Mouse (Mus musculus): ENCODE results near the gene Tmem263. TPM values are rescaled to one million over a fixed set of nuclear protein-coding genes. Genes with fewer than 3 reads are reported as not detected.

Tmem263 gene
- polyA plus RNA-seq (2015; fragmentation: Nextera tagmentation; extraction: Ambion mirVana): 123 and 128 TPM in 2 replicates

DNA sequence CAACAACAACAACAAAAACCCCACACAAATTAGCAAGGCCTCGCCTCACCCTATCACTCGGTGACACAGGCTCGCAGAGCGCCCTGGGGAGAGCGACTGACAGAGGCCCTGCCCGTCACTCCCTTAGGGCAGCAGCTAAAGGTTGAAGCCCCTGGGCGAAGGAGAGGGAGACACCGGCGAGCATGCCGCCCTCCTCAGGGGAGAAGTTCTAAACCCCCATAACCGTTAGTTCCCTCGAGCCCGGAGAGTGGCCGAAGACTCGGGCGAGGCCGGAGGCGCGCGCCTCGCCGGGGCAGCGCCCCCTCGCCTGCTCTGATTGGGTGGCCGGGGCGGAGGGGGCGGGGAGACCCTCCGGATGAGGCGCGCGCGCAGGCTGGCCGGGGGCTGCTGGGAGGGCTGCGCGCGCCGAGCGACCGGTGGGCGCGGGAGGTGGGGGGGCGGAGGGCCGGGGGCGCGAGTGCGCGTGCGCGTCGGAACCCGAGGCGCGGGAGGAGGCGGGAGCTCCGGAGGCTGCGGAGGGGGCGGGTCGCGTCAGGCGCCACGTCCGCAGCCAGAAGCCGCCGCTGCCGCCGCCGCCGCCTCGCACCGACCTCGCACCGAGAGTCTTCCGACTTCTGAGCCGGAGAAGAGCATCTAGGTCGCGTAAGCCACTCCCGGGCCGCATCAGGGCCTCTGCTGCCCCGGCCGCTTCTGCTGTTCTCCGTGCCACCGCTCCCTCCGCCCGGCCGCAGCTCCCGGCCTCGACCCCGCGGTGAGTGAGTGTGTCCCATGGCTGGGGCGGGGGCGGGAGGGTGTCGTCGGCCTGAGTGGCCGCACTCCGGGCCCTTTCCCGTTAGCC is at the start of gene Tmem263, which contains the start of gene Fhl4:
Tmem263 (plus strand) TSS at position 381 of the 838 bp plus-strand sequence.
Fhl4 (minus strand) TSS at position 249 of the 838 bp plus-strand sequence.
- peak within 1 kb of the TSS; percentile 98 for H3K4me3 ChIP-seq
- WGBS: under 1% methylated on average over 80 of the region's 96 CpGs
- peak within 1 kb of the TSS; percentile 98 for H3K9ac ChIP-seq

DNA sequence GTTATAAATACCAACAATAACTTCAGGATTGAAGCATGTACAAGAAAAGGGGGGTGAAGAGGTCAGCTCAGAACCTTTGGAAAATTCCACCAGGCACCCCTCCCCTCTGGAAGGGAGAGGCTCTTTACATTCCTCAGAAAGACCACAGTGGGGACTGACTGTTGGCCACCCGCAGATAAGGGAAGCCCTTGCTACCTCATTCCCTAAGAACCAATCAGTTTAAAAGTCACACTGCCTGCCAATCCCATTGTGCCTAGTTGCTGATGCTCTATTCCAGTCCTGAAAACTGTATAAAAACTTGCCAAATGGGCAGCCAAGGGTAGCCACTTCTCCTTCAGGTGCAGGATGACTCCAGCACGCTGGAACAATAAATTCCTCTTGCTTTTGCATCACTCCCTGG is 47.6 kb upstream of the Tmem263 start:
- Histone ChIP-seq H3K9ac (no peak overlapping the region), H3K27me3 (no peaks in the 10 kb centered on the region), H3K27ac (no peak overlapping the region), H3K9me3 (no peaks in the 10 kb centered on the region), H3K36me3 (no peaks in the 10 kb centered on the region), H3K4me1 (no peaks in the 10 kb centered on the region), H3K4me2 (no peak overlapping the region), H3K4me3 (no peak overlapping the region)
- ATAC-seq (ENCODE audit: insufficient number of reproducible peaks, low FRiP score, low TSS enrichment, low read depth): no peak
- WGBS: 88% methylated on average over 2 of the region's 2 CpGs

More for the DNA sequence above, at the start of gene Tmem263, which contains the start of gene Fhl4:
- Histone ChIP-seq H3K27ac (peak within 1 kb of the TSS; percentile 91), H3K4me1 (peaks cover 5% of the 10 kb centered on the region; the same call in 1 of the 2 replicates), H3K9me3 (no peaks in the 10 kb centered on the region), H3K27me3 (no peaks in the 10 kb centered on the region), H3K36me3 (no peaks in the 10 kb centered on the region), H3K4me2 (peak within 1 kb of the TSS; percentile 71)
- peak; percentile 95 for ATAC-seq (ENCODE audit: insufficient number of reproducible peaks, low FRiP score, low TSS enrichment, low read depth)

DNA sequence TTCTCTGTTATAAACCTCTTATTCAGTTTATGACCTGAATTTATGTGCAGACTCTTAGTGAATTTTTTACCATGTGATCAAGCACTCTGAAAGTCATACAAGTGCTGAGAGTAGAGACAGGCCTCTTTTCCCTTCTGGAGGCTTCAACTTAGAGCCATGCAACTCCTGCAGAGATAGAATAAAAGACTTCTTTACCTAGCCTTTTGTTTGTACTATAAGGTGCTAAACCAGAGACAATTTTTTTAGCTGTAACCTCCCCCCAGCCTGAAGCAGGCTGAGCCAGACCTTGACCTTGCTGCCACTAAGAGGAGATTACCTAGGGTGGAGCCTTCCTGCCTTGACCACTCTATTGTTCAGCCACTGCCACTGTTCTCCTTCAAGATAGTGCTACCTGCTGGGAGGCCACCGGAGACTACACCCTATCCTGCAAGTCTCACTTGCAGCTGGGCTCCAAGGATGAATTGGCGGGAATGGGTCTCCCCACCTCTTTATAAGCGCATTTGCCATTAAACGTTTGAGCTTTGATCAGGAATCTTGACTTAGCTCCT is 30.7 kb upstream of the Tmem263 start:
- Histone ChIP-seq H3K4me2 (no peak overlapping the region), H3K9ac (no peak overlapping the region), H3K27ac (no peak overlapping the region), H3K9me3 (no peaks in the 10 kb centered on the region), H3K4me1 (no peaks in the 10 kb centered on the region), H3K36me3 (no peaks in the 10 kb centered on the region), H3K27me3 (no peaks in the 10 kb centered on the region), H3K4me3 (no peak overlapping the region)
- WGBS: 64% methylated on average over 4 of the region's 4 CpGs
- ATAC-seq (ENCODE audit: insufficient number of reproducible peaks, low FRiP score, low TSS enrichment, low read depth): no peak

DNA sequence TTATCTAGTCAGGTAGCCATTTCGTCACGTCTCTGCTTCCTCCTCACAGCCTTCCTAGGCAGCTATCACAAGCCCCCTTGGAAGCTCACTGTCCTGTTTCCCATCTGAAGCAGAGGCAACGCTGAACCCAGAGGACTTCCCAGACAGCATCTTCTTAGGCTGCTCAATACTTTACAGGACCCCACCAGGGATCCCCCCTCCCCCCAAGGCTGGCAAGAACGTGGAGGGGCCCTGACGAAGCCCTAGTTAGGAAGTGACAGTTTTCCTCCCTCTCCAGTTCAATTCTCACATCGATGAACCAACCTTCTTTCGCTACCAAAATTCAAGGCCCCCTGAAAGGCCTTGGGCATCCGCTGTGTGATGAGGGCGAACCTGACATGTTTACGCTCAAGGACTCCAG is 586 bp upstream of the Tmem263 start:
- H3K4me1 ChIP-seq: peaks cover 5% of the 10 kb centered on the region; the same call in 1 of the 2 replicates
- peak overlapping the region; percentile 98 for H3K9ac ChIP-seq
- H3K27ac ChIP-seq: peak overlapping the region; percentile 82
- H3K27me3 ChIP-seq: no peaks in the 10 kb centered on the region
- no peaks in the 10 kb centered on the region for H3K36me3 ChIP-seq
- H3K9me3 ChIP-seq: no peaks in the 10 kb centered on the region
- WGBS: under 1% methylated on average over 10 of the region's 10 CpGs
- peak overlapping the region; percentile 98 for H3K4me3 ChIP-seq
- peak overlapping the region; percentile 71 for H3K4me2 ChIP-seq
- no peak for ATAC-seq (ENCODE audit: insufficient number of reproducible peaks, low FRiP score, low TSS enrichment, low read depth)

DNA sequence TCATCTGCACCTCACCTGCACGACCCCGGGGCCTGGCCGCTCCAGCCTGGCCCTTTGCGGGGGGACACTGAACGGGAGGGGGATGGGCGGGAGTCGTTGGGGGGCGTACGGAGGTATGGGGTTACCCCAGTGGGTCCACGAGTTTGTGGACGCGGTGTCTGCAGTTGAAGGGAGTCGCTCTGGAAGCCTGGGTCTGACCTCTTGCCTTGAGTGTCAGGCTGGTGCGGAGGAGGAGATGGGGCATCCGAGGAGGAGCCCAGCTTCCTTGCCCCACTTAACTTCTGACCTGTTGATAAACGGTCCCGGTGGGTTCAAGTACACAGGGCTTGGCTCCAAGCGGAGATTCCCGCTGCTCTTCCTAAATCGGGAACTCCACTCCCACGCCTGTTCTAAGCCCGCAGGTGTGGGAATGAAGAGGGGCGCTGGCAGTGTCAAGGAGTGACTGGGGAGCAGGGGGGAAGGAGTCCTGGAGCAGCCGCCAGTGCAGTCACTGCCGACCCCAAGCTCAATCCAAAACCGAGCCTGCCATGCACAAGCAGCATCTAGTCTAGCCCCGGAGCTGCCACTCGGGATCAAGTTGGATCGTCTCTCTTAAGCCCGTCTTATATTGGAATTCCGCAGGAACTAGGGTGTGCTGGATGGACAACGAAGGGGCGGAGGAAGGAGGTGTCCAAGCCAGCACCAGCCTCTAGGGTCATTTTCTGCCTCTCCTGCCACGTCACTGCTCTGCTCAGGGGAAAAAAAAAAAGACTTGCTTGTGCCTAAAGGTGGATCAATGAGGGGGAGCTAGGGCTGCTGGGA is 858 bp downstream of the Tmem263 start:
- Histone ChIP-seq H3K4me1 (peaks cover 5% of the 10 kb centered on the region; the same call in 1 of the 2 replicates), H3K27ac (peak overlapping the region; percentile 91), H3K27me3 (no peaks in the 10 kb centered on the region), H3K36me3 (no peaks in the 10 kb centered on the region), H3K4me2 (peak overlapping the region; percentile 71), H3K9me3 (no peaks in the 10 kb centered on the region), H3K9ac (peak overlapping the region; percentile 98), H3K4me3 (peak overlapping the region; percentile 98)
- WGBS: under 1% methylated on average over 34 of the region's 34 CpGs
- peak; percentile 20 for ATAC-seq (ENCODE audit: insufficient number of reproducible peaks, low FRiP score, low TSS enrichment, low read depth)

DNA sequence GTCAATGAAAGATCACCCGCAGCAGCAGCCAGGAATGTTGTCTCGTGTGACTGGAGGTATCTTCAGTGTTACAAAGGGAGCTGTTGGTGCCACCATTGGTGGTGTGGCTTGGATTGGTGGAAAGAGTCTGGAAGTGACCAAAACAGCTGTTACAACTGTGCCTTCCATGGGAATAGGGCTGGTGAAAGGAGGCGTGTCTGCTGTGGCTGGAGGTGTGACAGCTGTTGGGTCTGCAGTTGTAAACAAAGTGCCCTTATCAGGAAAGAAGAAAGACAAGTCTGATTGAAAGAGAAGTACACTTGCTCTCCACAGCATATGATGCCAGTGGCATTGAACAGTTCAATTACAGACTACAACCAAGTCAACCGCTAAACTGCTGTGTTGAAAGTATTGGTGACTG is 12.0 kb downstream of the Tmem263 start:
- WGBS: 80% methylated on average over 4 of the region's 4 CpGs
- no peak overlapping the region for H3K27ac ChIP-seq

DNA sequence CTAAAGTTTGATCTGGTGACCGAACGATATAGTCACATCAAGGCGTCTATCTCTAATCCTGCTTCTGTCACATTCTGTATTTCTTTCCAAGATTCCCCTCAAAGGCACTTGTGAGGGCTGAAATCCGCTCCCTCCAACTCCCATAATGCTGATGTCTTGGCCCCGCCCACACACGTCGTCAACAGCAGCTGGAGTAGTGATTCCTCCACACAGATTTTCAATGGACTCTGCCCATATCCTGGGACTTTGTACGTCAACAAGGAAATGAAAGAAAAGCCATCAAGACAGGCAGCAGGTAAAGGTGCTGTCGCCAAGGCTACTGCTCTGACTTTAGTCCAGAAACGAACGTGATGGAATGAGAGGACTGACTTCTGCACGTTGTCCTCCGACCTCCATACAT is 22.8 kb downstream of the Tmem263 start:
- no peak for ATAC-seq (ENCODE audit: insufficient number of reproducible peaks, low FRiP score, low TSS enrichment, low read depth)
- Histone ChIP-seq H3K27ac (no peak overlapping the region), H3K4me2 (no peak overlapping the region), H3K4me3 (no peak overlapping the region), H3K4me1 (peaks cover 15% of the 10 kb centered on the region), H3K27me3 (no peaks in the 10 kb centered on the region), H3K9me3 (no peaks in the 10 kb centered on the region; the same call in 1 of the 2 replicates), H3K9ac (no peak overlapping the region), H3K36me3 (peaks cover 35% of the 10 kb centered on the region)
- 87% methylated on average over 13 of the region's 13 CpGs for WGBS

More for the DNA sequence above, 12.0 kb downstream of the Tmem263 start:
- H3K4me2 ChIP-seq: no peak overlapping the region
- no peaks in the 10 kb centered on the region for H3K9me3 ChIP-seq
- H3K36me3 ChIP-seq: peaks cover 42% of the 10 kb centered on the region
- H3K9ac ChIP-seq: no peak overlapping the region
- H3K27me3 ChIP-seq: no peaks in the 10 kb centered on the region
- ATAC-seq (ENCODE audit: insufficient number of reproducible peaks, low FRiP score, low TSS enrichment, low read depth): no peak
- H3K4me1 ChIP-seq: no peaks in the 10 kb centered on the region
- H3K4me3 ChIP-seq: no peak overlapping the region

DNA sequence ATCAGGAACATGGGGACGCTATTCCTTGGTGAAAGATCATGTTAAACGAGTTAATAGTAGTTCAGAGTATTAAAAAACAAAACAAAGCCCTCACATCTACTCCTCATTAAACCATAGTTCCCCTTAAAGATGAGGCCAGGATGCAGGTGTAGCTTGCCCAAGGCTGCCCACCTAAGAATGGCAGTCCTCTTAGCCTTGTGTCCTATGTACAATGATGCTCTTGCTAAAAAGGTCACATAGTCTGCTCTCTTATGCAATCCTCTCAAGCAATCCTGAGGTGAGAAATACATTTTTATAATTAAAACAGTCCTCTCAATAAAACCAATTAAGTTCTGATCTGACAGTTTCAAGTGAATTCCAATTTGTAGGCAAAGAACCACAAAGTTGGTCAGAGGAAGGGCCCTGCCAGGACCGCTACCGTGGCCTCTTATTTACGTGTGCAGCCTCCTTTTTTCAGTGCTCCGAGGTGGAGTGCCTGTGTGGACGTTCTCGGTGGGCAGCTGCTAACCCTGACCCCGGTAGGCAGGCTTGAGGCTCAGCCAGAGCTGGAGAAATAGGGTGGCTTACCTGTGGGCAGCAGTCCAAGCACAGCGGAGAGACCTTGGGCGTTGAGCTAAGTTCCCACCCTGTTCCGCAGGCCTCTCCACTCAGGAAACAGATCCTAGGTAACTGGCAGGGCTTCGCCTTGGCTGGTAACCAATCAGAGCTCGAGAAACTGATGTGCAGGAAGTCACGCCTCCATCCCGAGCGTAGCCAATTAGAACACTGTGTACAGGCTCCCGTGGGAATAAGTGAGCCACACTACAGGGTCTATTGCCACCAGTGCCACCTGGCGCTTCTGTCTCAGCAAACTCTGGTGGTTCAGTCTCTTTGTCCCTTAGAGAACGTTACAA is 25.2 kb downstream of the Tmem263 start, which contains the start of gene Mterf2:
Mterf2 (minus strand) TSS at position 633 of the 893 bp plus-strand sequence.
- Histone ChIP-seq H3K9me3 (no peaks in the 10 kb centered on the region; the same call in 1 of the 2 replicates), H3K36me3 (peaks cover 21% of the 10 kb centered on the region), H3K4me1 (peaks cover 15% of the 10 kb centered on the region), H3K4me2 (peak within 1 kb of the TSS; percentile 74), H3K27me3 (no peaks in the 10 kb centered on the region), H3K9ac (peak within 1 kb of the TSS; percentile 56), H3K4me3 (peak within 1 kb of the TSS; percentile 67), H3K27ac (peak within 1 kb of the TSS; percentile 61; the same call in 1 of the 2 replicates)
- WGBS: 5% methylated on average over 20 of the region's 20 CpGs
- peak; percentile 99 for ATAC-seq (ENCODE audit: insufficient number of reproducible peaks, low FRiP score, low TSS enrichment, low read depth)

DNA sequence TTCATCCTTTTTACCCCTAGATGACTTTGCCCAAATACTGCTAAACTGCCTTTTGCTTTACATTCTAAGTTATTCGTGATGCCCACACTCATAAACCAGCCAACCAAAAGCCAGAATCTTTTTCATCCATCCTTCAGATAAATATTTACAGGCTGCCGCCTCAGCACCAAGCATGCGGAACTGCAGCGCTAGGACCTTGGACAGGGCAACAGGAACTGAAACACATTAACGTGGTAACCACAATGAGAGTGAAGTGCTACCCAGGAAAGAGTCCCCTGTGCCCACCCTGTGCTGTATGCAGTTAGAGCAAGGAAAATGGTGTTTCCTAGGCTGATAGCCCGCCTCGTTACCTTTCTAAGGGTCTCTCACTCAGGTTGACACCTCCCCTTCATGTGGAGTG is 26.0 kb downstream of the Tmem263 start:
- Histone ChIP-seq H3K36me3 (peaks cover 22% of the 10 kb centered on the region), H3K4me3 (peak overlapping the region; percentile 67), H3K27me3 (no peaks in the 10 kb centered on the region), H3K9ac (peak overlapping the region; percentile 56; the same call in 1 of the 2 replicates), H3K4me1 (peaks cover 15% of the 10 kb centered on the region), H3K27ac (no peak overlapping the region), H3K4me2 (peak overlapping the region; percentile 74), H3K9me3 (no peaks in the 10 kb centered on the region; the same call in 1 of the 2 replicates)
- WGBS: 15% methylated on average over 7 of the region's 7 CpGs
- no peak for ATAC-seq (ENCODE audit: insufficient number of reproducible peaks, low FRiP score, low TSS enrichment, low read depth)

DNA sequence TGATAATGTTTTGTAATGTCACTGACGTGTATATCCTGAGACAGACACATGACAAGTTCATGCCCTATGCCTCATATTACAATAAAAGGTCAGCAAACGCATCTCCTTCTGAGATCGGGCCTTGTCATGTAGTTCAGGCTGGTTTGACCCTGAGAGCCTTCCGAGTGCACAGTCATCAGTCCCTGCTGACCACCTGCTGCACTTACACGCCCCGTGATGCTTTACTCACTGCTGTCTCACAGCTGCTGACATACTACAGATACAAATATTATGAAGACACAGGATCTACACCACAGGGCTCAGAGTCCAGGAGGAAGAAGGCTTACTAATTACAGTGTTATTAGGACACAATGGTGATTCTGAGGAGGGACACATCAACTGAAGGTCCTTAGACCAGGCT is 34.1 kb downstream of the Tmem263 start:
- no peak overlapping the region for H3K4me2 ChIP-seq
- H3K4me3 ChIP-seq: no peak overlapping the region
- no peak overlapping the region for H3K9ac ChIP-seq
- H3K9me3 ChIP-seq: no peaks in the 10 kb centered on the region
- no peak overlapping the region for H3K27ac ChIP-seq
- WGBS: 89% methylated on average over 6 of the region's 6 CpGs
- peaks cover 29% of the 10 kb centered on the region for H3K36me3 ChIP-seq
- peaks cover 4% of the 10 kb centered on the region; the same call in 1 of the 2 replicates for H3K4me1 ChIP-seq
- H3K27me3 ChIP-seq: no peaks in the 10 kb centered on the region
- ATAC-seq (ENCODE audit: insufficient number of reproducible peaks, low FRiP score, low TSS enrichment, low read depth): no peak
